Mouse (Mus musculus) urinary bladder, postnatal 10 days (tissue): ENCODE results near the gene Pxn.
"Not testable (repeated sequence)": the region's sequence is repeated elsewhere in the genome, so short reads cannot be mapped to it uniquely, and the experiment has no call there.

Experiments used
- DNase-seq: peaks from one replicate; pipeline ENCODE4 v3.0.0; 2022; ENCODE audit warnings: low spot score

Gene Pxn

DNA sequence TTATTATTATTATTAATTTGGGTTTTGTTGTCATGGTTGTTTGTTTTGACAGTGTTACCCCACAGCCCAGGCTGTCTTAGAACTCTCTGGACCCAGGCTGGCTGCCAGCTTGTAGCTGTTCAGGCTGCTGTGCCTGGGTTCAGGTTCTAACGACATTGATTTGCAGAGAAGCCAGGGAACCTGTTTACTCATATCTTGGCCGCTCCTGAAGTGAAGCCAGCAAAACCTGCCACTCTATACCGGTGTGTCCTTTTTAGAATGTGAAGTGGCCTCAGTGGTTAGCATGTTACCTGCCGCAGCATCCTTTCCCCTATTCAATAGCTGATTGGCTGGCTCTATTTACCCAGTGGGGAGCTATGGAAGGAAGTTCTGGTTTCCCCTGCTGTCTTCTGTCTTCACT, 19.8 kb upstream of the Pxn start:
- no peak for DNase-seq

- DNase-seq: no peak
Measured at GRCm38 (mm10) chr5:115487353-115487752, 19.1 kb upstream of the Pxn start.

GRCm38 (mm10) chr5:115487942-115488580, 18.4 kb upstream of the Pxn start:
- no peak for DNase-seq

GRCm38 (mm10) chr5:115488841-115489698, 17.4 kb upstream of the Pxn start:
- no peak for DNase-seq

DNA sequence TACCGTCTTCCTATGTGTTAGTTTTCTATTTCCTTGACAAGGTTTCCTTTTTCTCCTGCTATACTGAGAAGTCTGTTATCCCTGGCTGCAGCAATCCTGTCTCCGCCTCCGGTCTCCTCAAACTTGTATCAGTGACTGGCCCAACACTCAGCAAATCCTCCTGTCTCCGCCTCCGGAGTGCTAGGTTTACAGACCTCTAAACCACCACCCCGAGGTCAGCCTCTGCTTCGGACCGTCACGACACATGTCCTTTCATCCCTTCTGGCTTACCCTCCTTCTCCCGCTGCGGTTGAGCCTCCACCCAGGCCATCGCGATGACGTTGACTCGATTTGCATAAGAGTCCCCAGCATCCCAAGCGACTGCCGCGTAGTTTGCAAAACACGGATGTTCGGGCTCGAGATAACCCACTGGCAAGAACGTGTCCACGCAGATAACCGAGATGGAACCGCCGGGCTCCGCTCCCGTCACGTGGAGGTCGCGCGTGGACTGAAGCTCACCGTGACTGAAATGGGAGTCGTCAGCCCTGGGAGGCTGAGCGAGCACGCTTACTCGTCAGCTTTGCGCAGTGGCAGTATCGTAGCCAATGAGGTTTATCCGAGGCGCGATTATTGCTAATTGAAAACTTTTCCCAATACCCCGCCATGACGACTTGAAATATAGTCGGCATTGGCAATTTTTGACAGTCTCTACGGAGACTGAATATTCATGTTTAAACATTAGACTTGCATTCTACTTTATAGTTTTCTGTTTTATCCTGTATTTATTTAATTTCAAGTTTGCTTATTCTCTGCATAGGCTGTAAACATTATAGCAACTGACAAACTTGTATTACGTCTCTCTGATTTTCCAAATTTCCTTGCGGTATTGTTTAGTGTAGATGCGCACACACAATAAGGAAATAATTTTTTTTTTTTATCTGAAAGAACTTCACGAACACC, 16.5 kb upstream of the Pxn start:
- DNase-seq: no peak

GRCm38 (mm10) chr5:115490638-115491000, 15.9 kb upstream of the Pxn start:
- DNase-seq: no peak

- DNase-seq: no peak
Measured at GRCm38 (mm10) chr5:115491076-115491475, 15.4 kb upstream of the Pxn start.

DNA sequence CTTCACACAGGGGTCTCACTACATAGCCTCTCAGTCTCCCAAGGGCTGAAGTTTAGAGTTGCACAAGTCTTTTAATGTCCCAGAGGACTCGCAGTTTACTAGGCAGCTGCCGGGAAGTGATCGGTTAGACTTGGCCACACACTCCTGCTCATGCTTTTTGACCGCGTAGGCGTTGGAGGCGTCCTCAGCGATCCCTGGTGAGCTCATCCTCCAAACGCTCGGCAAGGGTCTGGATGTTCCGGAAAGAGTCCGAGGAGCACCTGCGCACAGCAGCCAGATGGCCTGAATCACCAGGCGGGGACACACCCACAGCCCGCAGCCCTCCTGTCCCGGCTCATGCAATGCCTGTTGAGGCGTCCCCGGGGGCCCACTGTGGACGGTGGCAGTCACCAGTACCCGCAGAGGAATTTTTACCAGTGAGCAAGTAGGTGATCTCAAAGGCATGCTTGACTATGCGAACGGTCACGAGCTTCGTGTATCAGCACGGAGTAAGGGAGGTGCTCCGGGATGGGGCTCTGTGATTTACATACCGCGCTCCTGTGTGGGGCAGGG, 14.6 kb upstream of the Pxn start:
- DNase-seq: no peak

DNA sequence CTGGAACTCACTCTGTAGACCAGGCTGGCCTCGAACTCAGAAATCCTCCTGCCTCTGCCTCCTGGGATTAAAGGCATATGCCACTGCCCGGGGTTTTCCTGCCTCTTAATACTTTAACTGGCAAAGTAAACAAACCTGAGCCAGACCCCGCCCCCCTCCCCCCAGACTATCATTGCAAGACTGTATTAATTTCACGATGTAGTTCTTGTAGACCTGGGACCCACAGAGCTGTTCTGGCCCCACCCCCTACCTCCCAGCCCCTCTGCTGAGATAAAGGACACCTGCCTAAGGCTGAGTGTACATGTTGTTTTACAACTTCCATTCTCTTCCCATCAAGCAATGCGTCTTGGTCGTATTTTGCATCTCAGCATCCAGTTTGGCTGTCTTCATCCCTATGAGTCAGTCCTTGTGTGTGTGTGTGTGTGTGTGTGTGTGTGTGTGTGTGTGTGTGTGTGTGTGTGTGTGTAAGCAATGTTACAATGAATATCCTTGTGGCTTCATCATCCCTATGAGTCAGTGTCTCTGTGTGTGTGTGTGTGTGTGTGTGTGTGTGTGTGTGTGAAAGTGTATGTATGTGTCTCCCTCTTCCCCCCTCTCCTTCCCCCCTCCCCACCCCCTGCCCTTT, 13.7 kb upstream of the Pxn start:
- no peak for DNase-seq

DNA sequence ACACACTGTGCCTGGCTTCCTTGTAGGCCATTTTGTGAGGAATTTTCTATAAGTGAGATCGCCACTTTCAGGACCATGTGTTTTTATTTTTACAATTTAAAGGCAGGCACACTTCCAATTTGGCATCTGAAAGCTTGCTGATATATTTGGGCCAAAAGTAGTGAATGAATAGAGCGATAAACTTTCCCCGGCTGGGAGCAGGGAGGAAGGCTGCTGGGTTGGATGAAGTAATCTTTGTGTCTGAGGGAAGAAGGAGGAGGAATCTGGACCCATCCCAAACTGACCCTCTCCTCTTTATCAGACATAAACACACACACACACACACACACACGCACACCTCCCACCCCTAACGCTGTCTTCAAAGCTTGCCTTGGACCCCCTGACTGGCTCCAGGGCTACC, 13.0 kb upstream of the Pxn start:
- no peak for DNase-seq

- not testable (repeated sequence) for DNase-seq
Measured at GRCm38 (mm10) chr5:115495618-115496017, 10.9 kb upstream of the Pxn start.

DNA sequence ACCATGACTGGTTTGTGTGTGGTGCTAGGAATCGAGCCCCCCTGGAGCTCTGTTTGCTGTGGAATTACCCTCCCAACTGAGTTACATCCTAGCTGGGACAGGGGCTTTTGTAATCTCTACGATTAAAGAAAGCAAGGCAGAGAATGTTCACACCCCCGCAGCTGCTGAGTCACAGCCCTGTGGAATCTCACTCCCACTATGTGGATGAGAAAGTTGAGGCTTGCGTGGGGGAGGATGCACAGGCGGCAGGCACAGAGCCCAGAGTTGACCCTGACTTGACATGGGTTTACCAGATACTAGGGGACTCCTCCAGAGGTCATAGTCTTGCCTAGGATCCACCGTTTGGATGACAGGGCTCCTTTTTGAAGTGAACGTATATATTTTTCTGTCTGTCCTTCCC, 9.4 kb upstream of the Pxn start:
- no peak for DNase-seq

- DNase-seq: no peak
Measured at GRCm38 (mm10) chr5:115498307-115499240, 7.9 kb upstream of the Pxn start.

DNA sequence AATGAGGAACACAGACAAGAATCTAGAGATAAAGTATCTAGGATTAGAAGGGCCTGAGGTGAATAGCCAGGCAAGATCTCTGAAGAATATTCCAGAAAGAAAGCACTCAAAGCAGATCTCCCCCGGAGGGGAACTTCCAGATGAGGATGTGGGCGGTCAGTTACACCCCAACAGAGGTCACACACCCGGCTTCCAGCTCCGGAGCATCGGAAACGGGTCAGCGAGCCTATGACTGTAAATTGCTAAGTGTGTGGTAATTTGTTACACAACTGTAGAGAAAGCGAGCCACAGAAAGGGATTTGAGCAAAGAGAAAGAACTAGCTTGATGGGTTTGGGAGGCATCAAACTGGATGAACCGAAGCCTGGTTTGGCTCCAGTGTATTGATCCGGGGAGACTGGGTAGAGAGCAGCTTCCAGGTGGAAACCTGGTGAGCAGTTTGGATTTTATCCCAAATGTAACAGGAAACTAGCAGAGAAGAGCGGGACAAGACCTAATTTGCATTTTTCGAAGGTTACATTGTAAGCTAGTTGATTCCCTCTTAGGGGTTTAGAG, 6.0 kb upstream of the Pxn start:
- no peak for DNase-seq

DNA sequence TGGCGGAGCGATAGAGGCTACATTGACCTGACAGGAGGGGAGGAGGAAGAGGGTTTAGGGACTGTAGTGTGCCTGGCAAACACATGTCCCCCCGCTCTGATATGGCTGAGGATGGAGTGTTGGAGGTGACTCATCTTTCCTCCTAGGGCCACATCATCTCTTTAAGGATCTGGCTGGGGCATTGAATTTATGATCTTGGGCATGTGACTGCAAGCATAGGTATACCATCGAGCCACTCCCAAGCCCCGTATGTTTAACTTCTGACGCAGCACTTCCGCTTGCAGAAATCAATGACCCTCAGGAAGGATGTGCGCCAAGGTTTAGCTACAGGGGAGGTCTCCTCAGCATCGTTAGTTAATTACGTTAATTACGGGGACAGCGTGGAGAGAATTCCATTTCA, 3.4 kb upstream of the Pxn start:
- no peak for DNase-seq

DNA sequence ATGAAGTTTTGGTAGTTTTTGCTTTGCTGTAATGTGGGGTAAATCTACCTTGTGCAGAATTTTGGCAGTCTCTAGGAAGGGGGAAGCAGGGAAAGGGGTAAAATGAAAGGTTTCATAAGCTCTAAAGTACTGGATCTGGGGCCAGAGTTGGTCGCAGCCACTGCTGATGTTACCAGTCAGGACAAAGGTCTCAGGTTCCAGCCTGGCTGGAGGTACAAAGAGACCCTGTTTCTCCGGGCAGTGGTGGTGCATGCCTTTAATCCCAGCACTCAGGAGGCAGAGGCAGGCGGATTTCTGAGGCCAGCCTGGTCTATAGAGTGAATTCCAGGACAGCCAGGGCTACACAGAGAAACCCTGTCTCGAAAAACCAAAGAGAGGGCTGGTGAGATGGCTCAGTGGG, 859 bp upstream of the Pxn start:
- DNase-seq: not testable (repeated sequence)

GRCm38 (mm10) chr5:115507267-115507980, 948 bp downstream of the Pxn start:
- no peak for DNase-seq

DNA sequence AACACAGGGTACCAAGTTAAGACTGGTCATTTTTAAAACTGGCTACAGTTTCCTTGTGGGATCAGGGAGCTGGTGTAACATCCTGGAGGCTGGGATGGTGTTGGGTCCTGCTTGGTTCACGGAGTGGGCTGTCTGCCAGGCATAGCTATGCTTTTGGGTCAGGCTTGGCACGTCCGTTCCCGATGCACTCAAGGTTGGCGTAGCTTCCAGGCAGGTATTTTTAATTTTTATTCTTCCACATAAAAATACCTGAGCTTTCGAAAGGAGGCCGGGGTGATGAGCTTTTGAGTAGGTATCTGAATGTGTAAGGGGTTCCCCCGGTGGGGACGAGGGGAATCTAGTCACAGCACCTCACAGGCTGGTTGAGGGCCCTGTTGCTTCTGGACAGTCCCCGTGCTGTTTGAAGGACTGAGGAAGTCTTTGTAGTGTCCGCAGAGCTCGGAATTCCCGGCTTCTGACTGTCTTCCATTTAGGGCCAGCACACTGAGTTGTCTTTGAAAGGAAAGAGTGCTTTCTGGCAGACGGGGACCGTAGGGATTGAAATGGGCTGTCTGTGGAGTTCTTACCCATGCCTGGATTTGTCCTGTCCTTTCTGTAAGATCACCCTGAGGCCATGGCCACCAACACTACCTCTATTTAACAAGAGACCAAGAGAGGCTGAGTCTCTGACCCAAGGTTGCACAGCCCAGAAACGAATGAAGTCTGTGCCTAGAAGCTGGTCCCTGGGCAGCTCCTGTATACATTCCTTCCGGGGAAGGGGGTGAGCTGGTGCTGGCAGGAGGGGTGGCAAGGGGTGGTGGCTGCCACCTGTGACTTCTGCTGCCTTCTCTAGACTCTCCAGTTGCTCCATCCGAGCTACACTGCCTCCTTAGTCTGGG, 1.7 kb downstream of the Pxn start:
- DNase-seq: no peak

GRCm38 (mm10) chr5:115508859-115509147, 2.3 kb downstream of the Pxn start:
- no peak for DNase-seq
